Mouse (Mus musculus) intestine, postnatal 0 days (tissue): ENCODE measurements around the gene Kxd1. TPM values are rescaled to one million over a fixed set of nuclear protein-coding genes. Genes with fewer than 3 reads are reported as not detected.

Source experiments
- ATAC-seq: fragments of 200-750 bp; cut with Nextera tagmentation; 2 replicates; pipeline ENCODE4 v1.8.0; 2017; ENCODE audit warnings: mild to moderate bottlenecking, moderate TSS enrichment, moderate library complexity
- H3K27ac ChIP-seq: fragments of 300-500 bp; sonication (generic); 2 replicates; pipeline ENCODE4 v1.5.1; 2014; ENCODE audit warnings: mild to moderate bottlenecking, low read depth, low read length, moderate library complexity
- H3K27me3 ChIP-seq: fragments of 300-500 bp; sonication (generic); replicated peaks from 2 replicates; pipeline ENCODE4 v1.6.1; 2014; ENCODE audit warnings: low read length, mixed read lengths; ENCODE audit not compliant: control insufficient read depth, insufficient read depth
- H3K36me3 ChIP-seq: fragments of 300-500 bp; sonication (generic); 2 replicates; pipeline ENCODE4 v1.6.1; 2014; ENCODE audit warnings: mild to moderate bottlenecking, moderate library complexity; ENCODE audit not compliant: control insufficient read depth, insufficient read depth
- H3K4me1 ChIP-seq: fragments of 300-500 bp; sonication (generic); replicated peaks from 2 replicates; pipeline ENCODE4 v1.6.1; 2014; ENCODE audit warnings: antibody characterized with exemption, low read length, mixed read lengths; ENCODE audit not compliant: control insufficient read depth, insufficient read depth
- H3K4me2 ChIP-seq: fragments of 300-500 bp; sonication (generic); replicated peaks from 2 replicates; pipeline ENCODE4 v1.6.1; 2014; ENCODE audit warnings: low read depth, mild to moderate bottlenecking, moderate library complexity
- H3K4me3 ChIP-seq: fragments of 300-500 bp; sonication (generic); 2 replicates; pipeline ENCODE4 v1.5.1; 2014; ENCODE audit warnings: low read depth, low read length
- H3K9ac ChIP-seq: fragments of 300-500 bp; sonication (generic); 2 replicates; pipeline ENCODE4 v1.6.1; 2014; ENCODE audit warnings: mild to moderate bottlenecking, low read depth, low read length
- H3K9me3 ChIP-seq: fragments of 300-500 bp; sonication (generic); 2 replicates; pipeline ENCODE4 v1.6.1; 2016; ENCODE audit warnings: mixed run types; ENCODE audit not compliant: control insufficient read depth
- CTCF ChIP-seq: sonication (generic); IDR thresholded peaks from 2 replicates; pipeline ENCODE4 v1.5.1; 2016; ENCODE audit warnings: low read depth, mild to moderate bottlenecking, control low read depth, antibody characterized with exemption, moderate library complexity
- WGBS: fragments of 180-500 bp; shearing (Covaris S2); extraction: QIAGEN DNeasy Blood & Tissue Kit; methylation state at CpG from one replicate; pipeline ENCODE4 v1.1.7; 2014; 5-methylcytosine and 5-hydroxymethylcytosine counted together
- polyA plus RNA-seq: library from polyadenylated mRNA; unstranded; fragments of >200 nt; fragmentation: Nextera tagmentation; extraction: Ambion mirVana; gene quantifications from 2 replicates; pipeline ENCODE4 v1.2.1, GENCODE M21; 2015

Gene Kxd1
- polyA plus RNA-seq, 1 experiment from 2014 or later, result 46.4 TPM

DNA sequence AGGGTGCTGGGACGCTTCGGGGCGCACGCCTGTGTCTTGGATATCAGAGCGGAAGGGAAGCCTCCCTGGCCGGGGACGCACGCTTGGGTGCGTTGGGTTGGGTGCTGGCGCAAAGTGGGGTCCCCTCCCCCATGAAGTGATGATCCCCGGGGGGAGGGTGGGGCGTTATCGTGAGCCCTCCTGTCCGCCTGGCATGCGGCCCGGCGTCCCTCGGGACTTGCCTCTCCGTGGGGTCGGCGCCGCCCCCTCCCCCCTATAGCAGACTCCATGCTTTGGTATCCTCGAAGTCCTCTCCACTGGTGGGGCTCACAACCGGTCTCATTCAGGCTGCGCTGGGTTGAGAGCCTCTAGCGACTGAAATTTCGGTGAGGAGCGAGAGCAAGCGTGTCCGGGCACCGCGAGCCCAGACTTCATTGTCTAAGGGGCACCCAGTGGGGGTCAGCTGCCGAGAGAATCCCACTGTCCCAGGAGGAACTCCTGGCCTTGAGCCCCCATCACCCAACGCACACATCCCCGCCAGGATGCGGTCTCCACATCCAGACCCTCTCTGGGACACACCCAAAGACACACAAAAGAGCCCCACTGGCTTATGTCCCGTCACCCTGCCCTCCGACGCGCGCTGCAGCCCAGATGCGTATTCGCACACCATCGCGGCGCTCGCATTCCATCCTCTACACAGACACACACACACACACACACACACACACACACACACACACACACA lies 33.9 kb downstream of the Kxd1 start:
- peak overlapping the region; percentile 71; the same call in 1 of the 2 replicates for H3K4me2 ChIP-seq
- WGBS, result under 1% methylated on average over 46 of the region's 47 CpGs
- ATAC-seq, result no peak
- TF ChIP-seq CTCF, result no peak
- no peaks in the 10 kb centered on the region for H3K36me3 ChIP-seq
- H3K9ac ChIP-seq, result no peak overlapping the region
- H3K4me3 ChIP-seq, result peak overlapping the region; percentile 42
- H3K27ac ChIP-seq, result no peak overlapping the region
- H3K4me1 ChIP-seq, result peaks cover 6% of the 10 kb centered on the region; the same call in 1 of the 2 replicates
- H3K27me3 ChIP-seq, result peaks cover 95% of the 10 kb centered on the region
- no peaks in the 10 kb centered on the region for H3K9me3 ChIP-seq

DNA sequence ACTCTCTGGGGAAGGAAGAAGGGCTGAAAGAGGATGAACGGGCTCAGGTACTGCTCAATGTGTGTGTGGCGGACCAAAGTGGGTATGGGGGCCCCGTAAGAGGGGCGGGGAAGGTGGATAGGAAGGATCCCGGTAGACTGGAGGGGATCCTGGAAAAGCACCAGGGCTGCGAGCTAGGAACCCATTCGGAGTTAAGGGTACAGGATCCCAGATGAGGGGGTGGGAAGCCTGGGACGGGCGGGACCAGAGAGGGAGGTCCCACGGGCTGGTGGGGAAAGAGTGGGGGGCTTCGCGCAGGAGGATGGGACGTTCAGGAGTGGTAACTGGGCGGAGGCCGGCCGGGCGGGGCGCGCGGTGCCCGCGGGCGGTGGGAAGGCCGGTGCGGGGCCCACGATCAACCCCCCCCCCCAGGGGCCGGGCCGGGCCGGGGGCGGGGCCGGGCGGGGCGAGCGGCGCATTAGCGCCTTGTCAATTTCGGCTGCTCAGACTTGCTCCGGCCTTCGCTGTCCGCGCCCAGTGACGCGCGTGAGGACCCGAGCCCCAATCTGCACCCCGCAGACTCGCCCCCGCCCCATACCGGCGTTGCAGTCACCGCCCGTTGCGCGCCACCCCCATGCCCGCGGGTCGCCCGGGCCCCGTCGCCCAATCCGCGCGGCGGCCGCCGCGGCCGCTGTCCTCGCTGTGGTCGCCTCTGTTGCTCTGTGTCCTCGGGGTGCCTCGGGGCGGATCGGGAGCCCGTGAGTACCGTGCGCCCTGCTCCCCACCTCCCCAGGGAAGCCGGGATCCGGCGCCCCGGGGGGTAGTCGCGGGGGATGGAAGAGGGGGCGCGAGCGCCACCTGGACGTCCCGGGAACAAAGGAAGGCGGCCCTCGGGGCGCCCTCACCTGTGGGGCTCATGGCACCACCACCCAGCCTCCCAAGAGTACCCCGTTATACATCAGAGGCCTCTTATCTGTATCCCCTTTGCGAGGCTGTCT lies 34.8 kb downstream of the Kxd1 start, which contains the start of gene Crlf1:
Crlf1 (plus strand) TSS at position 495 of the 977 bp plus-strand sequence.
- Histone ChIP-seq H3K27ac (no peak within 1 kb of the TSS), H3K4me2 (peak within 1 kb of the TSS; percentile 71), H3K9me3 (no peaks in the 10 kb centered on the region), H3K9ac (no peak within 1 kb of the TSS), H3K4me3 (peak within 1 kb of the TSS; percentile 42), H3K27me3 (peaks cover 95% of the 10 kb centered on the region), H3K4me1 (peaks cover 6% of the 10 kb centered on the region; the same call in 1 of the 2 replicates), H3K36me3 (no peaks in the 10 kb centered on the region)
- no peak for TF ChIP-seq CTCF
- ATAC-seq, result peak; percentile 7; the same call in 1 of the 2 replicates
- under 1% methylated on average over 65 of the region's 93 CpGs for WGBS

- ATAC-seq, result no peak
- Histone ChIP-seq H3K27ac (no peak overlapping the region), H3K4me2 (0 out of 2 replicates have a peak overlapping the region, but pooled peaks have one; percentile 13), H3K4me3 (no peak overlapping the region), H3K27me3 (peaks cover 98% of the 10 kb centered on the region), H3K4me1 (peaks cover 6% of the 10 kb centered on the region; the same call in 1 of the 2 replicates), H3K9me3 (no peaks in the 10 kb centered on the region), H3K9ac (no peak overlapping the region), H3K36me3 (no peaks in the 10 kb centered on the region)
- 6% methylated on average over 20 of the region's 20 CpGs for WGBS
- TF ChIP-seq CTCF, result no peak
These were observed 36.8 kb downstream of the Kxd1 start for GRCm38 (mm10) chr8:70490880-70491495.

- peaks cover 98% of the 10 kb centered on the region for H3K27me3 ChIP-seq
- peaks cover 6% of the 10 kb centered on the region; the same call in 1 of the 2 replicates for H3K4me1 ChIP-seq
- H3K4me2 ChIP-seq, result 0 out of 2 replicates have a peak overlapping the region, but pooled peaks have one; percentile 55
- no peak for ATAC-seq
- H3K36me3 ChIP-seq, result no peaks in the 10 kb centered on the region
- TF ChIP-seq CTCF, result no peak
- no peak overlapping the region for H3K9ac ChIP-seq
- 16% methylated on average over 10 of the region's 10 CpGs for WGBS
- H3K9me3 ChIP-seq, result no peaks in the 10 kb centered on the region
- no peak overlapping the region for H3K27ac ChIP-seq
- H3K4me3 ChIP-seq, result no peak overlapping the region
These were observed 37.5 kb downstream of the Kxd1 start for GRCm38 (mm10) chr8:70490061-70490879.

DNA sequence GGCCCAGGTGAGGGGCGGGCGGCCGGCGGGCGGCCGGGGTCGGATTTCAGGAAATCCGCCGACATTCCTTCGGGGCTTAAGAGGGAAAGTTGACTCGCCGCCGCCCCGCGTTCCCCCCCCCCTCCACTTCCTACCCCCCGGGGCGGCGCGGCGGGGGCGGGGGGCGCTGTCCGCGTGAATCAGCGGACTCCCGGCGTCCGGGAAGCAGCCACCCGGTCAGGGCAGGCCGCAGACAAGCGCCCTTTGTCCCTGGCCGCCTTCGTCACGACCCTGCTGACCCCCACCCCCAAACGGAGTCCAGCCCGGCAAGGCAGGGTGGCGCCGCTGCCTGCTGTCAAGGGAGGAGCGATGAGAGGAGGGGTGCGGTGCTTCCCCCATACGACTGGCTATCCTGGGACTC lies 38.2 kb downstream of the Kxd1 start:
- H3K4me1 ChIP-seq, result peaks cover 6% of the 10 kb centered on the region; the same call in 1 of the 2 replicates
- no peak for TF ChIP-seq CTCF
- H3K9ac ChIP-seq, result no peak overlapping the region; the same call in 1 of the 2 replicates
- peaks cover 98% of the 10 kb centered on the region for H3K27me3 ChIP-seq
- 0 out of 2 replicates have a peak, but pooled peaks have one; percentile 3 for ATAC-seq
- H3K27ac ChIP-seq, result no peak overlapping the region
- H3K9me3 ChIP-seq, result no peaks in the 10 kb centered on the region
- 2% methylated on average over 37 of the region's 41 CpGs for WGBS
- H3K36me3 ChIP-seq, result no peaks in the 10 kb centered on the region
- H3K4me3 ChIP-seq, result peak overlapping the region; percentile 39
- H3K4me2 ChIP-seq, result peak overlapping the region; percentile 55
